Mouse (Mus musculus): ENCODE data around the gene Abcb10.
"Not testable (repeated sequence)": the region's sequence is repeated elsewhere in the genome, so short reads cannot be mapped to it uniquely, and the experiment has no call there.

Abcb10 gene

GRCm38 (mm10) chr8:123980239-123980638 lies 2.7 kb downstream of the Abcb10 start:
- no peak for DNase-seq (ENCODE audit: low spot score)

DNA sequence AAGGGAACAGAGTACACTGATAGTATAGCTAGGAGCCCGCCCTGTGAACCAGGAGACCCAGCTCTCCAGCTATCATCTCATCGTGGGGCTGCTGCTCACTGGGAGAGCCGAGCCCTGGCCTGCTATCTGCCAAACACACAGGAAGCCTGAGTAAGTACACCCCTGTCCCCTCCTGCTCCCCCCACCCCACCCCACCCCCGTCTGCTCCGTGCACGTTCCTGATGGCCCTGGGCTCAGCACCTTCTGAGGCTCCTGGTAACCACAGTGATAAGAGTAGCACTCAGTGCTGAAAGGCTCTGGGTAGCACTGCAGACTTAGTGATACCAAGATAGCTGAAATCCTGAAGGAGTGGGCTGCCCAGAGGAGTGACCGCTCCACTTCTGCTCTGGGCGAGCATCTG lies 4.0 kb downstream of the Abcb10 start:
- DNase-seq (ENCODE audit: low spot score) = no peak

GRCm38 (mm10) chr8:123978166-123978838 lies 4.6 kb downstream of the Abcb10 start:
- no peak for DNase-seq (ENCODE audit: low spot score)

DNA sequence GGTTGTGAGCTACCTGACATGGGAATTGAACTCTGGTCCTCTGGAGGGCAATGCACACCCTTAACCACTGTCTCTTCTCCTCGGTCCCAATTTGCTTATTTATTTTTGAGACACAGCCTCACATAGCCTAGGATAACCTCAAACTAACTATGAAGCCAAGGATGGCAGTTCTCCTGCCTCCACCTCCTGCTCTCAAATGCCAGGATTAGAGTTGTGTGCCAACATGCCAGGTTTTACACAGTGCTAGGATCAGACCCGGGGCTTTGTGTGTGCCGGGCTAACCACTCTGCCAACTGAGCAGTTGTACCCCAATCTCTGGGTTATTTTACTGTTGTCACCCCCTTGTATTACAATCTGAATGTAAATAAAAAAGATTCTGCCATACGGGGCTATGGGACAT lies 5.4 kb downstream of the Abcb10 start:
- no peak for DNase-seq (ENCODE audit: low spot score)

GRCm38 (mm10) chr8:123973495-123973894 lies 9.4 kb downstream of the Abcb10 start:
- no peak for DNase-seq (ENCODE audit: low spot score)

- DNase-seq (ENCODE audit: low spot score) = peak; percentile 48
Measured at GRCm38 (mm10) chr8:123966896-123967295, 16.0 kb downstream of the Abcb10 start.

GRCm38 (mm10) chr8:123961371-123961770 lies 21.6 kb downstream of the Abcb10 start:
- DNase-seq (ENCODE audit: low spot score) = no peak

- DNase-seq (ENCODE audit: low spot score) = not testable (repeated sequence)
Measured at GRCm38 (mm10) chr8:123960556-123960955, 22.4 kb downstream of the Abcb10 start.

DNA sequence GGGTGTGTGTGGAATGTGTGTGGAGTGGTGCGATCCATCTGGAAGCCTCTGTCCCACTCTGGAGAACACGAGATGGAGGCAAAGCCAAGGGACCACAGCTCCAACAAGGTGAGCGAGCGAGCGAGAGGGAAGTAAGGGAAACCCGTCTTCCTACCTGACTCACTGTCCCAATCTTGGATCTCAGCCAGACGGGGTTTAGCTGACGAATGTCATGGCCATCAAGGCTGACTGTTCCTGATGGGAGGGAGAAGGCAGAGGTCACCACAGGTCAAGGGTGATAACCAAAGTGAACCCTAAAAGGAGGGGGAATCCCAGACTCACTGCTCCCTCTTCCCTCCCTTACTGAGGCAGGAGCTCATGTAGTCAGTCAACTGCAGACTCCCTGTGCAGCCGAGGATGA lies 22.9 kb downstream of the Abcb10 start:
- no peak for DNase-seq (ENCODE audit: low spot score)

- no peak for DNase-seq (ENCODE audit: low spot score)
Measured at GRCm38 (mm10) chr8:123959473-123959872, 23.4 kb downstream of the Abcb10 start.

DNA sequence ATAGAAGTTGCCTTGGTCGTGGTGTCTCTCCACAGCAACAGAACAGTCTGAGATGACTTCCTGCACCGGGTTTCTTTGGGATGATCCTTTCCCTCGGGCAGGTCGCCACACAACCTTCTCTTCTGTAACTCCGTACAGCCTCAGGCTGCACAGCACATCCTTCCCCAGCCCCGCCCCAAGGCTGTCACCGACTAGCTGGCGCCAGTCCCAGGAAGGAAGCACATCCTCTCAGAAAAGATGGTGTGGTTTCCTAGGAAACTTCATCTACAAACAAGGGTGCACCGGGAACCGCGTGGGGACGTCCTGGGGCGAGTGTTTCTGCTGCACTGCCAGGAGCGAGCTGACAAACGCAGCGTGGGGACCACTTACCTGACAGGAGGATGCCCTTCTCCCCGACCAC lies 24.8 kb downstream of the Abcb10 start:
- DNase-seq (ENCODE audit: low spot score) = no peak

DNA sequence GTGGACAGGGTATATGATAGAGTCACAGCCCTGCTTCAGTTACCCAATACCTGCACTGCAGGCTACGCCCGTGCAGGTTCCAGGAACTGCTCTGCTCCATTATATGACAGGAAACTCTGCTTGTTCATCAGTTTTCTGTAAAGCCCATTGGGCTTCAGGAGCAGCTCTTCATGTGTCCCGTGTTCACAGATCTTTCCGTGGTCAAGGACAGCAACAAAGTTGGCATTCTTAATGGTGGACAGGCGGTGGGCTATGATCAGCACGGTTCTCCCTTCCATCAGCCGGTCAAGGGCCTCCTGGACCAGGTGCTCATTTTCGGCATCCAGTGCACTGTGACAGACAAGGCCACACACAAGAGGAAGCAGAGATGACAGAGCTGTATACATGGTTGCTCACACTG lies 28.7 kb downstream of the Abcb10 start:
- DNase-seq (ENCODE audit: low spot score) = no peak

GRCm38 (mm10) chr8:123953686-123954085 lies 29.2 kb downstream of the Abcb10 start:
- no peak for DNase-seq (ENCODE audit: low spot score)

GRCm38 (mm10) chr8:123950077-123950802 lies 32.7 kb downstream of the Abcb10 start:
- peak; percentile 83 for DNase-seq (ENCODE audit: low spot score)

DNA sequence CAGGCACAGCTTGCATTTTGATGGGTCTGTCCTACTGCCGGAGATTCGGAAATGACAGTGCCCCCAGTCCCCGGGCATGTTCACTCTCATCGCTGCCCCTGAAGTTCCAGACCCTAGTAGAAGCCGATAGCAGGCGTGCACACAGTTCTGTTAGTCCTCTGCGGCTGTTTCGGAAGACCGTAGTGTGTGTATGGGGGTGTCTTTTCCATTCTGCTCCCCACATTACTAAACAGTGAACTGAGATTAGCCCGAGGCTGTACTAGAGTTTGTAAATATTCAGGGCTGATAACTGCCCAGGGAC lies 33.3 kb downstream of the Abcb10 start:
- no peak for DNase-seq (ENCODE audit: low spot score)

- peak; percentile 99 for DNase-seq (ENCODE audit: low spot score)
Measured at GRCm38 (mm10) chr8:123948942-123949685, 33.8 kb downstream of the Abcb10 start, which contains the start of gene Nup133. Gene Nup133 (minus strand): TSS chr8:123949265.

DNA sequence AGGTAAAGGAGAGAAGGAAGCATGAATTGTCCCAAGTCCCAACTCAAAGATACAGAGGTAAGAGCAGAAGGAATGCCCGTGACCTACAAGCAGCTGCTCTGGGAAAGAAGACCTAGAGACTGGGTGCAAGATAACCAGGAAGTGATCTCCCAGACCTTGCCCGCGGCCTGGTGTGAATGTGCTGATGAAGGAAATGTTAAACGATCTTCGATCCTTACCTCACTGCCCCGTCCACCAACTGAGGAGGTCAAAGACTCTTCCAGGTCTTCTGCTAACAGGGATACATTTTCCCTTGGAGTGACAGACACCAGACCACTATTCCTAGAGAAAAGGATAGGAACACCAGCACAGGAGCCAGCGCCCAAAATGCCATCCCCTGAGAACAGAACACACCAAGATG lies 53.9 kb downstream of the Abcb10 start:
- no peak for DNase-seq (ENCODE audit: low spot score)

DNA sequence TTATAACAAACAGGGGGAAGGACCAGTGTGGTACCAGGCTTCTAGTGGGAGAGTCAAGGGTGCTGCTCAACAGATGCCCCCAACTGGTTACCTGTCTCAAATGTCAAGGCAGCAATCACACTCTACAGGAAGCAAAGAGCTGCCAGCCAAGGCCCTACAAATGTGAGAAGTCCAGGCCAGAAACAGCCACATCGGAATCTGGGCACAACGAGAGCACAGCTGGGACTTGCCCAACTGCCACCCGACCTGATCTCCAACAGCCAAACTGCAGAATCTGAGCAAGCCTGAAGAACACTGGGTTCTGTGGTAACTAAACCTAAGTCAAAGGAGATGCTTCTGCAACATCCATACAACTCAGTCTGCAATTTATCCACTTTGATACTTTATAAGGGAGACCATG lies 57.3 kb downstream of the Abcb10 start:
- no peak for DNase-seq (ENCODE audit: low spot score)

- peak; percentile 92 for DNase-seq (ENCODE audit: low spot score)
Measured at GRCm38 (mm10) chr8:123924719-123925118, 58.2 kb downstream of the Abcb10 start.

DNA sequence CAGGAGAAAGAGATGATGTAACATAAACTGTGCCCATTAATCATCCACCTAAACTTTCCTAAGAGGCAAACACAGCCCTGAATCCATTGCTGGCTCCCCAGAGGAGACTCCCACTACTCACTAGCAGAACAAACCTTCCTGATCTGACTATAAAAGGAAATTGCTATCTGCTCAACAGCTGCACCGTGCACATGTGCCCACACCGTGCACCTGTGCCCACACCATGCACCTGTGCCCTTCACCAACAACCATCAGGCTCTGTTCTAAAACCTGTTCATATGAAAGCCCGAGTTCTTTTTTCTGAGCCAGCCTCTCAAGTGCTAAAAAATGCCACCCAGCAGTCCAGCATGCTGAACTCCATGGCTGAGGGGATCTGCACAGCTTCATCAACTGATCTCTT lies 68.3 kb downstream of the Abcb10 start:
- no peak for DNase-seq (ENCODE audit: low spot score)

GRCm38 (mm10) chr8:123912265-123912664 lies 70.7 kb downstream of the Abcb10 start:
- DNase-seq (ENCODE audit: low spot score) = no peak

DNA sequence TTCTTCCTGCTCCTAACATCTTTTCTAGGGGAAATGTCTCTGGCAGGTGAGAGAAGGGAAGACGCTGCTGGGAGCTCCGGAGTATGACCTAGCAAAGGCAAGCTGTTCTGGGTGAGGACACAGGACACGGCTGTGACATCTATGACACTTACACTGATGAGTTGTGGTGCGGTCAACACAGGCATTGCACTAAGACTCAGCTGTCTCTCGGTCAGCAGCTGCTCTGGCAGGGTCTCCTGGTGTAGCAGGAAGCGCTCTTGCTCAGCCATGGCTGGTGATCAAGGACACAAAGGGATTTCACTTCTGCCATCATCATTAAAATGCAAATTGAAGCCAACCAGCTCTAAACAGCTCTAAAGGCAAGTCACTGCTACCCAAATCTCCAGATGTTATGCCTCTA lies 75.3 kb downstream of the Abcb10 start:
- DNase-seq (ENCODE audit: low spot score) = no peak

DNA sequence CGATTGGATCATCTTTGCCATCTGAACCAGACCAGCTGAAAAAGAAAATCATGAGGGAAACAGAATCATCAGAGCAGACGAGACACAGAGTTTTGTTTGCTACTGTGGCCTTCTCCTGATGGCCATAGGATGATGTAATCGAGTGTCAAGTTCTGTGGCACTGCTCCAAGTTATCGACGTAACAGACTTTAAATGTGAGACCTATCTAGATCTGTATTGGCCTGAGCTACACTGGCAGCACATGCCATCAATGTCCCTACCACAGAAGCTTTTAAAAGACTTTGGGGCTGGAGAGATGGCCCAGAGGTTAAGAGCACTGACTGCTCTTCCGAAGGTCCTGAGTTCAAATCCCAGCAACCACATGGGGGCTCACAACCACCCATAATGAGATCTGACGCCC lies 80.3 kb downstream of the Abcb10 start:
- DNase-seq (ENCODE audit: low spot score) = no peak
